Mouse (Mus musculus) MEL (cell line): ENCODE data around the gene Opa1. TPM values are rescaled to one million over a fixed set of nuclear protein-coding genes. Genes with fewer than 3 reads are reported as not detected.

ENCODE experiments used
- DNase-seq: peaks from one replicate; pipeline ENCODE4 v3.0.0; 2011; ENCODE audit warnings: low read depth, low spot score
- H3K27ac ChIP-seq: 2 replicates; pipeline ENCODE4 v1.5.1; 2012; ENCODE audit warnings: low read depth, mild to moderate bottlenecking, control low read depth, low read length, moderate library complexity; ENCODE audit not compliant: control insufficient read depth
- H3K27me3 ChIP-seq, 2 experiments: fragments of 150-350 bp in 1 of 2; sonication (generic) in 1 of 2; 2 replicates each; pipeline ENCODE4 v1.6.1; 2012; ENCODE audit warnings: low read length in 2 of 2, mild to moderate bottlenecking in 2 of 2, improper control_type of control experiment in 1 of 2, moderate library complexity in 1 of 2; ENCODE audit not compliant: insufficient read depth in 2 of 2, control insufficient read depth in 1 of 2
- H3K36me3 ChIP-seq, 2 experiments: 2 replicates each; pipeline ENCODE4 v1.6.1; 2012 to 2014; ENCODE audit warnings: low read length in 2 of 2, improper control_type of control experiment in 1 of 2, inconsistent platforms in 1 of 2, mild to moderate bottlenecking in 1 of 2; ENCODE audit not compliant: insufficient read depth in 2 of 2, control insufficient read depth in 1 of 2
- H3K4me1 ChIP-seq, 2 experiments: fragments of 150-350 bp in 1 of 2; sonication (generic) in 1 of 2; 2 replicates each; pipeline ENCODE4 v1.6.1; 2012; ENCODE audit warnings: low read length in 2 of 2, improper control_type of control experiment in 1 of 2, mild to moderate bottlenecking in 1 of 2; ENCODE audit not compliant: insufficient read depth in 2 of 2, control insufficient read depth in 1 of 2
- H3K4me3 ChIP-seq, 2 experiments: fragments of 150-350 bp in 1 of 2; sonication (generic) in 1 of 2; 2 replicates each; pipeline ENCODE4 v1.5.1; 2012; ENCODE audit warnings: low read depth in 2 of 2, low read length in 2 of 2, mild to moderate bottlenecking in 2 of 2, moderate library complexity in 2 of 2, control low read depth in 1 of 2, improper control_type of control experiment in 1 of 2; ENCODE audit not compliant: control insufficient read depth in 1 of 2, insufficient read depth in 1 of 2
- H3K79me2 ChIP-seq: 2 replicates; pipeline ENCODE4 v1.6.1; 2012; ENCODE audit warnings: mild to moderate bottlenecking, low read length, moderate library complexity; ENCODE audit not compliant: control insufficient read depth, poor library complexity, insufficient read depth
- H3K9ac ChIP-seq: 2 replicates; pipeline ENCODE4 v1.6.1; 2012; ENCODE audit warnings: low read depth, mild to moderate bottlenecking, control low read depth, low read length, moderate library complexity; ENCODE audit not compliant: control insufficient read depth, poor library complexity, severe bottlenecking
- H3K9me3 ChIP-seq: fragments of 150-350 bp; sonication (generic); replicated peaks from 2 replicates; pipeline ENCODE4 v1.6.1; 2012; ENCODE audit warnings: mild to moderate bottlenecking, low read length, improper control_type of control experiment, moderate library complexity; ENCODE audit not compliant: insufficient read depth
- BHLHE40 ChIP-seq: IDR thresholded peaks from 2 replicates; pipeline ENCODE4 v1.6.1; 2012; ENCODE audit warnings: low read depth, mild to moderate bottlenecking, inconsistent platforms, low read length, improper control_type of control experiment, borderline replicate concordance
- CHD1 ChIP-seq: IDR thresholded peaks from 2 replicates; pipeline ENCODE4 v1.6.1; 2012; ENCODE audit warnings: low read depth, mild to moderate bottlenecking, inconsistent platforms, low read length, improper control_type of control experiment
- CTCF ChIP-seq, 3 experiments: IDR thresholded peaks in 2 of 3; conservative IDR thresholded peaks in 1 of 3; 2 replicates each; pipeline ENCODE4 v1.5.1; 2011 to 2012; ENCODE audit warnings: low read length in 3 of 3, low read depth in 2 of 3, mild to moderate bottlenecking in 2 of 3, improper control_type of control experiment in 1 of 3, inconsistent platforms in 1 of 3, mixed read lengths in 1 of 3, moderate library complexity in 1 of 3; ENCODE audit not compliant: control insufficient read depth in 1 of 3, insufficient read depth in 1 of 3, poor library complexity in 1 of 3, severe bottlenecking in 1 of 3
- ELF1 ChIP-seq: IDR thresholded peaks from 2 replicates; pipeline ENCODE4 v1.6.1; 2014; ENCODE audit warnings: low read depth, mild to moderate bottlenecking, inconsistent platforms, low read length, improper control_type of control experiment, moderate library complexity
- GABPA ChIP-seq: IDR thresholded peaks from 2 replicates; pipeline ENCODE4 v1.6.1; 2012; ENCODE audit warnings: low read depth, mild to moderate bottlenecking, inconsistent platforms, low read length, improper control_type of control experiment, moderate library complexity
- KAT2A ChIP-seq: conservative IDR thresholded peaks from 2 replicates; pipeline ENCODE4 v1.6.1; 2012; ENCODE audit warnings: low read depth, low read length, improper control_type of control experiment, inconsistent platforms
- MAFK ChIP-seq: IDR thresholded peaks from 2 replicates; pipeline ENCODE4 v1.6.1; 2011; ENCODE audit warnings: low read depth, mild to moderate bottlenecking, low read length, improper control_type of control experiment, borderline replicate concordance
- MAZ ChIP-seq: IDR thresholded peaks from 2 replicates; pipeline ENCODE4 v1.6.1; 2012; ENCODE audit warnings: low read depth, mild to moderate bottlenecking, inconsistent platforms, low read length, improper control_type of control experiment
- MEF2A ChIP-seq: IDR thresholded peaks from 2 replicates; pipeline ENCODE4 v1.6.1; 2014; ENCODE audit warnings: low read depth, mild to moderate bottlenecking, inconsistent platforms, low read length, improper control_type of control experiment; ENCODE audit not compliant: poor library complexity, insufficient replicate concordance, severe bottlenecking; ENCODE audit errors: extremely low read depth
- MXI1 ChIP-seq: IDR thresholded peaks from 2 replicates; pipeline ENCODE4 v1.6.1; 2011; ENCODE audit warnings: mild to moderate bottlenecking, low read depth, low read length, improper control_type of control experiment
- NRF1 ChIP-seq: IDR thresholded peaks from 2 replicates; pipeline ENCODE4 v1.6.1; 2014; ENCODE audit warnings: low read depth, mild to moderate bottlenecking, inconsistent platforms, low read length, improper control_type of control experiment, moderate library complexity; ENCODE audit not compliant: poor library complexity, insufficient read depth, severe bottlenecking
- POLR2A ChIP-seq, 2 experiments: IDR thresholded peaks; 2 replicates each; pipeline ENCODE4 v1.6.1; 2011 to 2012; ENCODE audit warnings: low read length in 2 of 2, mild to moderate bottlenecking in 2 of 2, control low read depth in 1 of 2, improper control_type of control experiment in 1 of 2, low read depth in 1 of 2, moderate library complexity in 1 of 2; ENCODE audit not compliant: control insufficient read depth in 1 of 2, insufficient read depth in 1 of 2, poor library complexity in 1 of 2
- POLR2AphosphoS5 ChIP-seq: IDR thresholded peaks from 2 replicates; pipeline ENCODE4 v1.6.1; 2012; ENCODE audit warnings: low read depth, borderline replicate concordance, mild to moderate bottlenecking, inconsistent platforms, low read length, moderate library complexity, mixed read lengths
- RAD21 ChIP-seq: IDR thresholded peaks from 2 replicates; pipeline ENCODE4 v1.6.1; 2011; ENCODE audit warnings: mild to moderate bottlenecking, low read depth, low read length, improper control_type of control experiment
- RCOR1 ChIP-seq: IDR thresholded peaks from 2 replicates; pipeline ENCODE4 v1.6.1; 2012; ENCODE audit warnings: low read depth, mild to moderate bottlenecking, inconsistent platforms, low read length, improper control_type of control experiment
- TAL1 ChIP-seq: IDR thresholded peaks from 2 replicates; pipeline ENCODE4 v1.6.1; 2012; ENCODE audit warnings: mild to moderate bottlenecking, inconsistent platforms, low read length, moderate library complexity, mixed read lengths
- TCF12 ChIP-seq: IDR thresholded peaks from 2 replicates; pipeline ENCODE4 v1.6.1; 2014; ENCODE audit warnings: low read depth, mild to moderate bottlenecking, inconsistent platforms, low read length, improper control_type of control experiment, moderate library complexity
- UBTF ChIP-seq: IDR thresholded peaks from 2 replicates; pipeline ENCODE4 v1.6.1; 2012; ENCODE audit warnings: low read depth, mild to moderate bottlenecking, inconsistent platforms, low read length, improper control_type of control experiment, moderate library complexity, borderline replicate concordance; ENCODE audit not compliant: insufficient read depth
- USF1 ChIP-seq: IDR thresholded peaks from 2 replicates; pipeline ENCODE4 v1.6.1; 2014; ENCODE audit warnings: low read depth, mild to moderate bottlenecking, inconsistent platforms, low read length, improper control_type of control experiment, moderate library complexity
- ZC3H11A ChIP-seq: IDR thresholded peaks from 2 replicates; pipeline ENCODE4 v1.6.1; 2012; ENCODE audit warnings: low read depth, mild to moderate bottlenecking, inconsistent platforms, low read length, improper control_type of control experiment
- ZNF384 ChIP-seq: IDR thresholded peaks from 2 replicates; pipeline ENCODE4 v1.6.1; 2012; ENCODE audit warnings: low read depth, mild to moderate bottlenecking, inconsistent platforms, low read length, improper control_type of control experiment
- polyA plus RNA-seq, 2 experiments: library from polyadenylated mRNA; stranded (reverse) in 1 of 2; unstranded in 1 of 2; fragments of >175 nt in 1 of 2; fragments of >200 nt in 1 of 2; gene quantifications; 2 replicates each; pipeline versions ENCODE4 v1.2.1 to v1.2.4; 2012; ENCODE audit warnings: low replicate concordance in 2 of 2, low read depth in 1 of 2; ENCODE audit not compliant: insufficient read length in 2 of 2, insufficient read depth in 1 of 2, missing spikeins in 1 of 2
- total RNA-seq: library from RNA; depleted of rRNA; stranded (reverse); fragments of 300-350 nt; gene quantifications from 2 replicates; pipeline ENCODE4 v1.2.3, GENCODE M21; 2012

Gene Opa1
- total and polyA plus RNA-seq, 3 experiments: 43.4 to 56.1 (median 45.6) TPM

DNA sequence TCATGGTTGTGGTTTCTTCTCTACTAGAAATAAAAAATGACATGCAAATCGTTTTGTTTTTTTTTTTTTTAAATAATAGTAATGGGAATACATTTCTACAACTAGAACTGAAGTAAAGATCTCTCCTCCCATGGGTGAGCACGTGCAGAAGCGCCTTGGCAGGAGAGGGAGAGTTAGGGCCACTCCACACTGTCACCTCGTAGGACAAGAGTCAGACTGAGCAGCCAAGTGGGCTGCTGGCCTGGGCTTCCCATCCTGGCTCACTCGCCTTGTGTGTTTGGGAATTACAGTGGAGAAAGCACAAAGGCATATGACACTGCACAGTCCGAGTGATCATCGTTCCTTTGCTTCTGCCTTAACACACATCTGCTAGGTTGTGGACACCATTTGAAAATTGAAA, 13.0 kb downstream of the Opa1 start:
- H3K79me2 ChIP-seq: no peaks in the 10 kb centered on the region
- TF ChIP-seq RAD21 (no peak), RCOR1 (no peak), USF1 (no peak), CHD1 (no peak), POLR2A (IDR thresholded peaks at IDR 0.05; ENCODE audit: control insufficient read depth in 1 of 2, insufficient read depth in 1 of 2, low read depth in 1 of 2, low read length in 2 of 2, poor library complexity in 1 of 2) (no peak), MXI1 (no peak), GABPA (no peak), ELF1 (no peak)
- H3K4me1 ChIP-seq: no peaks in the 10 kb centered on the region
- H3K27ac ChIP-seq: no peak overlapping the region
- DNase-seq: no peak
- H3K9ac ChIP-seq: no peak overlapping the region
- H3K4me3 ChIP-seq: no peak overlapping the region
- no peaks in the 10 kb centered on the region for H3K27me3 ChIP-seq
- peaks cover 0 to 19% of the 10 kb centered on the region in 2 experiments; a peak in 2 of 4 replicates for H3K36me3 ChIP-seq
- H3K9me3 ChIP-seq: no peaks in the 10 kb centered on the region

DNA sequence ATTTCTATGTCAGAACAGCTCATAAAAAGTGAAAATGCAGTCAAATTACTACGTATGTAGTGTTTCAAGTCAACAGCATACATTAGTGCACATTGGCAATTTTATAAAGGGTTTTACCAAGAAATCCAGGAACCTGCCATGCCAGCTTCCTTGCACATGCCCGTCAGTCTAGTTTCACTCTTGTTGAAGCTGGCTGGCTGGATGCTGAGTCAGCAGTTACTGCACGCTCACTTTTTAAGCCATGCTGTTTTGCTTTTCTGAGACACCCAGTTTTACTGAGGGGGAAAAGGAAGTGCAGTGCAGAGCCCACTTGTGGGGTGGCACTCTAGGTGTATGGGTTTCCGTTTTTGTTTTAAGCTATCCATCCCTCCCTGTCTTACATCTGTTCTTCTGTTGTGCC, 18.0 kb downstream of the Opa1 start:
- H3K27me3 ChIP-seq: no peaks in the 10 kb centered on the region
- no peak for DNase-seq
- H3K4me3 ChIP-seq: no peak overlapping the region
- peak; percentile 88 for TF ChIP-seq MAFK
- TF ChIP-seq ZNF384: no peak
- no peak for TF ChIP-seq MAZ
- no peak for TF ChIP-seq CTCF (IDR thresholded peaks at IDR 0.05 in 2 of 3, conservative IDR thresholded peaks at IDR 0.05 in 1 of 3; ENCODE audit: control insufficient read depth in 1 of 3, insufficient read depth in 1 of 3, low read depth in 2 of 3, low read length in 3 of 3, poor library complexity in 1 of 3, severe bottlenecking in 1 of 3)
- TF ChIP-seq KAT2A: no peak
- no peak for TF ChIP-seq TCF12
- TF ChIP-seq, all 39 proteins: peak for 1
- no peak overlapping the region for H3K27ac ChIP-seq
- peaks cover 0 to 17% of the 10 kb centered on the region in 2 experiments; a peak in 2 of 4 replicates for H3K36me3 ChIP-seq
- H3K9ac ChIP-seq: no peak overlapping the region
- no peaks in the 10 kb centered on the region for H3K4me1 ChIP-seq
- no peaks in the 10 kb centered on the region for H3K9me3 ChIP-seq
- H3K79me2 ChIP-seq: no peaks in the 10 kb centered on the region

DNA sequence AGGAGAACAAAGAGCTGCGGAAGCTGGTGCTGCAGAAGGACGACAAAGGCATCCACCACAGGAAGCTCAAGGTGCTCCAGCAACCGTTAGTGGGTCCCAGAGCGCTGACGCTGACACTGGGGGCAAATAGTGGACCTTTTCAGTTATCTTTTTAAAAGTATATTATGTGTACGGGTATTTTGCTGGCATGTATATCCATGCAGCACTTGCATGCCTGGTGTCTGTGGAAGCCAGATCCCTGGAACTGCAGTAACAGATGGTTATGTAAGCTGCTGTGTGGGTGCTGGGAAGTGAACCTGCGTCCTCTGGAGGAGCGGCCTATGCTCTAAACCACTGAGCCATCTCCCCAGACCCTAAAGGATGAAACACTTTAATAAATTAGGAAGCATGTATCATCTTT, 26.4 kb downstream of the Opa1 start:
- no peaks in the 10 kb centered on the region for H3K27me3 ChIP-seq
- H3K4me3 ChIP-seq: no peak overlapping the region
- no peak for TF ChIP-seq ZC3H11A
- TF ChIP-seq TCF12: no peak
- no peak for TF ChIP-seq POLR2A (IDR thresholded peaks at IDR 0.05; ENCODE audit: control insufficient read depth in 1 of 2, insufficient read depth in 1 of 2, low read depth in 1 of 2, low read length in 2 of 2, poor library complexity in 1 of 2)
- no peak for TF ChIP-seq NRF1
- TF ChIP-seq ELF1: no peak
- no peak for TF ChIP-seq UBTF
- TF ChIP-seq CTCF (IDR thresholded peaks at IDR 0.05 in 2 of 3, conservative IDR thresholded peaks at IDR 0.05 in 1 of 3; ENCODE audit: control insufficient read depth in 1 of 3, insufficient read depth in 1 of 3, low read depth in 2 of 3, low read length in 3 of 3, poor library complexity in 1 of 3, severe bottlenecking in 1 of 3): no peak
- no peak for TF ChIP-seq POLR2AphosphoS5
- TF ChIP-seq MXI1: no peak
- TF ChIP-seq MEF2A: no peak
- TF ChIP-seq TAL1: no peak
- TF ChIP-seq GABPA: no peak
- no peak for TF ChIP-seq BHLHE40
- DNase-seq: no peak
- H3K36me3 ChIP-seq: peaks cover 0 to 20% of the 10 kb centered on the region in 2 experiments; a peak in 2 of 4 replicates
- H3K4me1 ChIP-seq: no peaks in the 10 kb centered on the region
- no peak overlapping the region for H3K9ac ChIP-seq
- H3K9me3 ChIP-seq: no peaks in the 10 kb centered on the region
- no peak overlapping the region for H3K27ac ChIP-seq
- H3K79me2 ChIP-seq: no peaks in the 10 kb centered on the region; the same call in 1 of the 2 replicates
